Mouse (Mus musculus) adrenal gland, adult 18-20 months (tissue): Measurements from ENCODE around the gene Grb7. TPM values are rescaled to one million over a fixed set of nuclear protein-coding genes. Genes with fewer than 3 reads are reported as not detected.

Experiments
- DNase-seq, 2 experiments: peaks; one replicate each; pipeline ENCODE4 v3.0.0; 2021 to 2022; ENCODE audit warnings: low spot score in 2 of 2
- total RNA-seq, 2 experiments: library from RNA; stranded (reverse); gene quantifications; 1 replicate in 1 of 2; 2 replicates in 1 of 2; pipeline ENCODE4 v1.2.3; 2021

Gene Grb7
- total RNA-seq, 2 experiments from 2014 or later, result 0.30 to 0.61 TPM

DNA sequence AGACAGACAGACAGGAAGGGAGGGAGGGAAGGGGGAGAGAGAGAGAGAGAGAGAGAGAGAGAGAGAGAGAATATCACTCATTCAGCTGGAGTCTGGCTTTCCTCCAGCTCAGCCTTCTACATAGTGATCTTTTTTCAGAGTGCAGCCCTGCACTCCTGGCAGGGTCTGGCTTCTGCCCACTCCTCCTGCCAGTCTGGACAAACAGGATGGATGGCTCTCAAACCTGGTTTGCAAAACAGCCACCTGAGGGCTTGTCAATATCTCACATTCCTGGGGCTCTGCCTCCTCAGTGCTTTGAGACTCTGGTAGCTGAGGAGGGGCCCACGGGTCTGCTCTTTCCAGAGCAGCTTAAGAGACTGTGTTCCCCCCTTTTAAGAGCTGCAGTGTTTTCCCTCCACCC lies 956 bp upstream of the Grb7 start:
- no peak for DNase-seq

DNA sequence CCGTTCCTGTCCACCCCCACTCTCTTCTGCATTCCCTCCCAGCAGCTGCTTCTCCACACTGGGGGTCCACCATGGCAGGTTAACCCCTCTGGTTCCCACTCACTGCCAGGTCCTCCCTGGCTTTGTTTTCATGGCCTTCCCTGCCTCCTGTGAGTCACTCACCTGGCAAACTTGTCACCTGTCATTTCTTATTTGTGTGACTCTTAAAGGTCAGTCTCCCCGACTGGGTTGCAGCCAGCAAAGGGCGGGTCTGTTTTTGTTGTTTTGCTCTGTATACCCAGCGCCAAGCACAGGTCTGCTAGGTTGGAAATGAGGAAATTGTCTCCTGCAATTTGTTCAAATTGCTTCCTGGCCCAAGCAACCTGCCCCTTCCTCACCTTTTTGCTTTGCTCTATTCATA lies 515 bp upstream of the Grb7 start:
- no peak for DNase-seq

DNA sequence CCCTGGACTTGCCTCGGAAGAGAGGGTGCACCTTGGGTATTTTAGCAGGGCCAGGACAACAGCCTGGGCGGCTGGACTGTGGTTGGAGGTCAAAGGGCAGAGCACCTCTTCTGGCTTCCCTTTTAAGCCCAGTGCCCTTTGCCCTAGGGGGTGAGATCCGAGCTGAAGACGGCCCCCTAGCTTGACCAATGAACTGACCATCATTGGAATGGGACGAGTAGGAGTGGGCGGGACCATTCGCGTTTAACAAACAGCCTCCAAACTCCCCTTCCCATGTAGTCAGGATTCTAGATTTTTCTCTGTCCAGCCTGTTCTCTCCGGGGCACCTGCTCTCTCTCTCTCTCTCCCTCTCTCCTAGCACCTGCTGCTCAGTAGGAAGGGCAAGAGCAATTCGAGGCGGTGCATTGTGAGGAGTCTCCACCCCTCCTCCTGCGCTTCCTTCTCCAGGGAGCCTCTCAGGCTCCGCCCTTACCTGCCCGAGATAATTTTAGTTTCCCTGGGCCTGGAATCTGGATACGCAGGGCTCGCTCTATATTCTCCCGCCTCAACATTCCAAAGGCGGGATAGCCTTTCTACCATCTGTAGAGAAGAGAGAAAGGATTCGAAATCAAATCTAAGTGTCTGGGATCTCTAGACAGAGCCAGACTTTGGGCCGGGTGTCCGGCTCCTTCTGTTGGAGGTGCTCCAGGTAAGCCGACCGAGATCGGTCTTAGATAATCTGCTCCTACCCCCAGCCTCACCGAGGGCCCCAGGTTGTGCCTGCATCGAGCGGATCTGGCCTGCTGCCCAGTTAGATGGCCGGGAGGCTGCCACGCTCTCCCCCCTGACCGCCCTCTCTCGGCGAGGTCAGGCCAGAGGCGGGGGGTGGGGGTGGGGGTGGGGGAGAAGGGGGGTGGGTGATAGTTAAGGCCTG lies 624 bp downstream of the Grb7 start:
- no peak for DNase-seq

DNA sequence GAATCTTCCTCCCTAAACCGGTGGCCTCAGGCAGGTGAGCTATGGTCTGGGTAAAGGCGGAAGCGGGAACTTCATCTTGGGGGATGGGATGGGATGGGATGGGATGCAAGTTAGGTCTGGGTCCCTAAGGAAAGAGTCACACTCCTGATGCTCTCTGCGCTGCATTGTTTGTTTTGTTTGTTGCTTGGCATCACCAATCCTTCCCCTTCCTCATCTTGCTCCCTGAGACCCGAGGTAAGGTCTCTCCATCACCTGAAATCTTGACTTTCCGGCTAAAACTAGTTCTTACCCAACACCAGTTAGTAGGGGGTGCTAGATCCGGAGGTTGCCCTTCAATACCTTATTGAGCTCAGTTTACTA lies 1.3 kb downstream of the Grb7 start:
- DNase-seq, result no peak

DNA sequence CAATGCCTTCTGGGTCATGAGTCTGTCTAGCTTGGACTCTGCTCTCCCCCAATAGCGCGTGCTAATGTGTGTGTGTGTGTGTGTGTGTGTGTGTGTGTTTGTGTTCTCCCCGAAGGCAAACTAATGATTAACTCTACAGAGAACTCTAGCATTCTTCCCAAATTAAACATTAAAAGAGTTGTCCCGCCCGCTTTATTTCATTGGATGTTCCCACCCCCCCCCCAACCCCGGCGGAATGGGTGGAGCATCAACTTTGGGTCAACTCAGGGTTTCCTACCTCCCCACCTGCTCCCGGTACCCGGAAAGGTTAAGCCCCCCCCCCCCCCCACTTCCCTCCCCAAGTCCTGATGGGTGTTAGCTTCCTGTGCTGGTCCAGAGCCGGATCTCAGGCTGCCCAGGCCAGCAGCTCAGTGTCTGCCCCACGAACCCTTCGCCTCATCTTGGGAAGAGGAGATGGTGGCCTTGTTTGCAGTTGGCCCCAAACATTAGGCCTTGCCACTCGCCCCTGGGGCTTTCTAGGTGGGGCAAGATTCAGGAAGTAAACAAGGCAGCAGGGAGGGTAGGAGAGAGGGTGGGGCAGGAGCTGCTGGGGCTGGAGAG lies 2.1 kb downstream of the Grb7 start:
- DNase-seq, result no peak

DNA sequence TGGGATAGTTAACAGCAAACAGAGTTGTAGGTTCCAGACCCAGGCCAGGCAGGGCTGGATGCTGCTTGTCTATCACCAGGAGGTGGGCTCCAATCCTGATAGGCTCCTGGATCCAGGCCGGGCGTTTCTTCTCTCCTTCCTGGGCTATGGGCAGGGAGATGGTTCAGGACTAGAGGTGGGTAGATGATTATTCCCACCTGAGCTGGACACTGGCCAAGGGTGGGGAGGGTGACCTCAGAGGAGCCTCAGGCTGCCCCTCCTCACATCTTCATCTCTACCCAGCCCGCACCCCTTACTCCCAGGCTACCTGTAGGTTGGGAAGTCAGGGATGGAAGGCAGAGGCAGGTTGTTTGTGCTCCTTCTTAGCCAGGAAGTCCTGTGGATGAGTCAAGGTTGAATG lies 3.2 kb downstream of the Grb7 start:
- DNase-seq, result no peak

DNA sequence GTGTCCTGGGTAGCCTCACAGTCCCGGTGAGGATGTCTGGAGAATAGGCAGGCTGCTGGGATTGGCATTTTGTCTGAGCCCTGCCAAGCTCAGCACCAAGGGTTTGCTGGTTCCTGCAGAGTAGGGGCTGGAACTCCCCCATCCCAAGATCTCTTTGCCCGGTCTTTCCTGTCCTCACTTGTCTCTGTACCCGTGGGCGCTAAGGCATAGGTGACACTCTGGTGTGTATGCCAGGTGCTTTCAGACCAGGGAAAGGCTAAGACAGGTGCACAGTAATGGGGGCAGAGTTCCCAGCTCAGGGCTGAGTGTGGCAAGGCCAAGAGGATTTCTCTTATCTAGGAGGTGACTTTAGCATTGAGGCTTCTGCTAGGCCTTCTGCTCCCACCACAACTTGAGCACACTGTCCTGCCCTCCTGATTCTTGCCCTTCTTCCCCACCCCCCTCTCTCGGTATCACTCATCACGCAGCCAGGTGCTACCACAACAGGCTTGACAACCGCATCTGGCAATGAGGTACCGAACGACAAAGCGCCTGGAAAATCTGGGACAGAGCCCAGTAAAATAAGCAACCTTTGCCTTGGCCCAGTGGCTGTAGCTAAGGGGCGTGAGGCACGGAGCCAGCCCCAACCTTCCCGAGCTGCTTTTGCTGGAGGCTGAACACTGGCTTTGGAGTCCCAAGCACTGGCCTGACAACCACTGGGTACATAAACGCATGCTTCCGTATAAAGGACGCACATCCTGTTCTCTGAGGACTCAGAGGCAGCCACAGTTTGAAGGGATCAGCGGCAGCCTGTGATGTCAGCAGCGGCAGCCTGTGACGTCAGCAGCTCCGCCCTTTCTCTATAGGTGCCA lies 4.0 kb downstream of the Grb7 start:
- no peak for DNase-seq

DNA sequence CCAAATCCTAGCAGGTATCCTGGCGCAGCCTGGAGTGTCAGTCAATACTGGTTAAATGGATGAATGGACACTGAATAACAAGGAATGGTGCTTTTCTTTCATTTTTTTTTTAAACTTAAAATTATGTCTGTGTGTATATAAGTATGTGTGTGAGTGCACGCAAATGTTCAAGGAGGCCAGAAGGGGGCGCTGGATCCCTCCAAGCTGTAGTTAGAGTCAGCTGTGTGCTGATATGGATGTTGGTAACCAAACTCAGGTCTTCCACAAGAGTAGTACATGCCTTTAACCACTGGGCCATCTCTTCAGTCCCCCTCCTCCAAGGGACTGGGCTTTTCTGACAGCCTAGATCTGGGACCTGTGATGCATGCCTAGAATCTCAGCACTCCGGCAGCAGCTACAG lies 9.3 kb downstream of the Grb7 start:
- DNase-seq, result no peak

DNA sequence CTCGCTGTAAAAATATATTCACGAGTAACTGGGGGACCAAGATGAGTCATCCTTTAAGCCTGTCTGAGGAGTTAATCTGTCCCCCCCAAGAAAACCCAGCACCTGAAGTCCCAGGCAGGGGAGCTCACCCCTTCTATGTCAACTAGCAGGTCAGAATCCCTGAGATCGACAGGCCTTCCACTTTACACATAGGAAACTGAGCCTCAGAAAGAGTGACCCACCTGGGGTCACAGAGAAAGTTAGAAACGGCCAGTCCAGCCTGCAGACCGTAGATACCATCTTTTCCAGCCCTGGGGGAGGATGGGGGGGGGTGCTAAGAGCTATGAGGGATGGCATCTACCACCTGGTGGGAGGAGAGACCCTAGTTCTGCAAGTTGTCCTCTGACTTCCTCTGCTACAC lies 10.4 kb downstream of the Grb7 start:
- DNase-seq, result no peak

DNA sequence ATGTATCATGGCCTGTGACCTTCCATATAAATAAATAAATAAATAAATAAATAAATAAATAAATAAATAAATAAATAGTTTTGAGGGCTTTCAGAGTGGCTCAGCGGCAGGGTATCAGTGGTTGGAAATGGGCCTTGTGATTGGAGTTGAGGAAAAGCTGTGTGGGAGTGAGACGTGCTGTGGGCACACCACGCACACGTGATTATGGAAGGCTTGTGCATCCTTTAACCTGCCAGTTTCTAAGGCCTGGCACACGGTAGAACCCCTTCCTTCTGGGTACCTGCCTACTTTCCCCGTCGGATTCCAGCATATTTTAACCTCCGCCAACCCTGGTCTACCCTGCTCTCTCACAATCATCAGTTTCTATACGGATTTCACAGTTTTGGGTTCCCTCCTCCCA lies 10.8 kb downstream of the Grb7 start:
- no peak for DNase-seq

DNA sequence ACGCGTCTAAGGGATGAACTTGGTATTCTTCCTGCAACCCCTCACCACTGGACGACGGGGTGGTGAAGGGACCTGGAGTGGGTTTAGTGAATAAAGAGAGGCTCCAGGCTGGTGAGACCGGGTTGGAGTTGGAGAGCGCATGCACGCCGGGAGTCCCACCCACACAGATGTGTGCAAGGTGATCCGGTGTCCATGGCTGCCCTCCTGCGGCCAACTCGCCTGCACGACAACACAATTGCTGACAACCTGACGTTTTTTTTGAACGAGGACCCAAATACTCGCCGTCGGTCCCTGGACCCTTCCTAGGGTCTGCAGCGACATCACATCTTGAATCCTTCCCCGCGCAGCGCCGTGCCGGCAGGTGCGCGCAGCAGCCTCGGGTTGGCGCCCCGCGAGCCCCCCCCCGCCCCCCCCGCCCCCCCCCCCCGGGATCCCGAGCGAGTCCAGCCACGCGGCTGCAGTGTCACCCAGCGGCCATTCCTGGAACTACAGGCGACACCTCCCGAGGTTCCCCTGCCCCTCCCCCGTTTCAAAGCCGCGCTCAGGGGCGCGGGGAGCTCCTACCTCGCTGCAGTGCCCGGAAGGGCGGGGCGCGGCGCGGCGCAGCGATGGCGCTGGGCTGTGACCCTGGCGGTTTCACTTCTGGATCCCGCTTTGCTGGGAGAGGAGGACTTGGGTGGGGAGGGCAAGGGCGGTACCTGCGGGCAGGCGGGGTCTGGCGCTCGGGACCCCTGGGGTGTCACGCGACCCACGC lies 11.3 kb downstream of the Grb7 start:
- DNase-seq, result peak; percentile 81 to 89

DNA sequence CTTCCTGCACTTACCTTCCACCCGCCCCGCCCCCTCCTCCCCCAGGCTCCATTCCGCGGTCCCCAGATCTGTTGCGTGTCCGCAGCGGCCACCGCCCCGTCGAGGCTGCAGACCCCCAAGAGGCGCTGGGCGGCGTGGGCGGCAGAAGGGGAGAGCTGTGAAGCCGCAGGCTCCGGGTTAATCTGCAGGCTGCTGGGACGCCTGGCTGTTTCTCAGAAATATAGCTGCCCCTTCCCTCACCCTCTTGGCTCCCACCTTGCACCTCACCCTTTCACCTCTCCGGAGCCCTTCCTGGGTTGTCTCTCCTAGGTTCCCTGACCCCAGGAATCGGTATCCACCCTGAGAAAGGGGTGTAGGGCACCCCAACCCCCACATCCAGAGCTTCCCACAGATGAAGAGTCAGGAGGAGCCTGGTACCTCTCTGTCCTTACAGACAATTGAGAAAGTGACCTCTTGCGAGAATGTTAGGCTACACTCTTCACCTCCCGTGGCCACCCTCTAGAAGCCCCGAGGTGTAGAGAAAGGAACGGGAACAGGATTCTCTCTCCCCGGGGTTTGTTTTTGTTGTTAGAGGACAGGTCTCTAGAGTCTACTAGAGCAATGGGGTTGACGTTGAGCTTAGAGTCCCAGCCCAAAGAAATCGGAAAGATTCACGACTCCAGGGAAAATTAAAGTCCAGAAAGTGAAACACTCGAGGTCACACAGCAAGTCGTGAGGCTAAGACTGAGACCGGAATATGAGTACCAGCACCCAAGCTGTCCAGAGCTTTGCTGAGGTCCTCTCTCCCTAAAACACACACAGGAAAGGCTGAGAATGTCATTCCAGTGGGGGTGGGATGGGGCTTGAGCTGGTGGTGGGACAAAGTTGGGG lies 12.2 kb downstream of the Grb7 start:
- no peak for DNase-seq

DNA sequence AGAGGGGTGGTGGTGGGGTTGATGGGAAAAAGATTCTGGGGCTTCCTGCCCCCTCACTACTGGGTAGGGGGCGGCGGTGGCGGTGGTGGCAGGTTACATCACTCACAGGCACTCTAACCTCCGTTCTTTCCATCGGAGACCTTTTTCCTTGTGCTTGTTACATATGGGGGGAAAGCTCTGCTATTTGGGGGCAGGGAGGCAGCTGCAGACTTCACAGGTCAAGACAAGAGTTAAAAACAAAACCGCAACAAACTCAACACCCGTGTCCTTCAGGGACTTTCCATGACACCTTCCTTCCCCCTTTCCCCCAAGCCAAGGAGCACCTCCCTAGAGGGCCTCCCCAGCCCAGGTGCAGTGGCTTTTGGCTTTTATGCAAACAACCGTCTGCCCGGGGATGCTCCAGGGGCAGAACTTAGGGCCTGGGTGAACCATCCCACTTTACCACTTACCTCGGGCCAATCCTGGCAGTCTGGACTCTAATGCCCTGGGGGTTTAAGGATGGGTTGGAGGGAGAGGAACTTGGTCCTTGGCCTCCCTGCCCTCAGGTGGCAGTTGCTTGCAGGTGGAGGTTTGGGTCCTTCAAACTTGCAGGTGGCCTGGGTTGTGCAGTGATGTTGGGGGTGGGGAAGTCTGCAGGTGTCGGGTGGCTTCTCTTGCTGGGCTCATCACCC lies 13.0 kb downstream of the Grb7 start:
- DNase-seq, result no peak

DNA sequence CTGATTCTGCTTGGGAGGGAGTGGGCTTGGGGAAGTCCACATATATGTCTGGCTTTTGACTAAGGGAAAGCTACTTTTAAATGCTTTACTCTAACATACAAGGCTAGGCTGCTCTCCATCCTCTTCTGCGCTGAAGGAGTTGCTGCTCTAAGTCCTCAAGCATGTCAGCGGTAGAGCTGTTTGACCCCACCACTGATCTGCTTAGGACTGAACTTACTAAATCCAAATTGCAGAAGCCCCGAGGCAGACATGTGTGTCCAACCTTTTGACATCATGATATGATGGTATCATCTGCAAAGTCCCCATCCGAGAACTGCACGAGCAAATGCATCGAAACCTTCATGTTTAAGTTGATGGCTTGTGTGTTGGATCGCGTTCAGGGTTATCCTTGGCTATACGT lies 13.7 kb downstream of the Grb7 start:
- no peak for DNase-seq

DNA sequence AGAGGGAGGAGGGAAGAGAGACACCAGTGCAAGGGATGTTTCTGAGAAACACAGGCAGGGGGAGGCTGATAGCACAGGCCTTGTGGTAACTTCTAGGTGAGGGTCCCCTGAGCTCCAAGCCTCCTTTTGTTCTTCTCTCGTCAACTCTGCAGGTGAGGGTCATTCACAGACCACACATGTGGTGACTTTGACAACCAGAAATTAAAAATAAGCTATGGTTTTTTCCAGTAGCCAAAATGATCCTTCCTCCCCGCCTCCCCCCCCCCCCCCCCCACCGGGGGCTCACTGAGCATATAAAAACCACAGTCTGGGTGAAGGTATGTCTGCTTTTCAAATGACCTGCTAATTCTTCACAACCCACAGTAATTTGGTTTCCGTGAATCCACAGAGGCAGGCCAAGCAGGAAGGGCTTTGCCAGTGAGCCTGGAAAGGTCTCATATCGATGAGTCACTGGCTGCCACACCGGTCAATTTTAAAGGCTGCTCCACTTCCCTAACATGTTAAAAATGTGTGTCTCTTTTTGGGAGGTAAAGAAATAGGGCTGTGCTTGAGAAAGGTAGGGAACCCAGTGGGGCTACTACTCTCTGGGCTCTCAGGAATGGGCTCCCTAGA lies 15.0 kb downstream of the Grb7 start:
- DNase-seq, result no peak

DNA sequence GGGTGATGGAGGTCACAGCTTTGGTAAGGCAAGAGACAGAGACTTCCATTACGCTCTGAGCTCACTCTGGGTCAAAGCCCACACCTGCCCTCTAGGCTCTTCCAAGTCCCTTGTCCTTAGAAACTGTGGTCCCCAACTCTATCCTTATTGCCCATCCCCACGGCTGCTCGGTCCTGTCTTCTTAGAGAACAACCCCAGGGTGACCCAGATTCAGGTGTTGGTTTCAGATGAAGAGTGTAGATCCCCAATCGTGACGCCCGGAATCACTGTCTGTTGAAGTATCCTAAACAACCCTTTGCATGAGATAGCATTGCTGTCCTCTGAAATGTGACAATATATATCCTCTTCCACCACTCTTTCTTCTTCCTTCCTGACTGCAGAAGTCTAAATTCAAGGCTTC lies 16.1 kb downstream of the Grb7 start:
- DNase-seq, result no peak

DNA sequence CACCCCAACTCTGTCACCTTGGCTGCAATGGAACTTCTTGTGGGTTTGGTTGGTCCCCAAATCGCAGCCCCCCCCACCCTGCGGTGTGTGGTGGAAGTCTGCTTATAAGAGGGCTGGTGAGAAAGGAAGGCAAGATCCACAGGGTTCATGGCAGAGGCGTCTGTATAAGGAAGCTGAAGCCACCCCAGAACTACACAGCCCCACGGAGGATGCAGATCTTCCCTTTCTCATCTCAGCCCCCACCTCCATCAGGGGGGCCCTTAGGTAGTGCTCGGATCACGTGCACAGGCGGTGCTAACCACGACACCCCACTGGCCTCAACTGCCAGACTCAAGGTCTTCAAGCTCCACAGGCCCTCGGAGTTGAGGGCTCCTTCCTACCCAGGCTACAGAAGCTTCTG lies 17.7 kb downstream of the Grb7 start:
- no peak for DNase-seq

DNA sequence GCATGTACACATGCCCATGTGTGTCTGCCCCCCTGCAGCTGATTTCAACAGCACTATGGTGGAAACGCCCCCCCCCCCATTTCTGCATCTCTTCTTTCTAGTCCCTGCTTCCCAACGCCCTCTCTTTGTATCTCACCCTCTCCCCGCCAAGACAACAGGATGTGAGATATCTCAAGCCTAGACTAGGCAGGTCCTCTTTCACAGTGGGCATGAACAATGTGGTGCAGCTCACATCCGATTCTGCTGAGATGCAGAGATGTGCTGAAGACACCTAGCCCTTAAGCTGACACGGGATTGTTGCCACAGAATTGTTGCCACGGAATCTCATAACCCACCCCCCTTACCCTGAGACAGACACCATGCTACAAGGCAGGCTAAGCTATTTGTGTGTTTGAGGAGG lies 18.3 kb downstream of the Grb7 start:
- DNase-seq, result no peak
